Mouse (Mus musculus) adrenal gland, adult 18-20 months (tissue): Measurements from ENCODE around the gene Hoxd12. TPM values are rescaled to one million over a fixed set of nuclear protein-coding genes. Genes with fewer than 3 reads are reported as not detected.

Experiments
- DNase-seq, 2 experiments: peaks; one replicate each; pipeline ENCODE4 v3.0.0; 2021 to 2022; ENCODE audit warnings: low spot score in 2 of 2
- microRNA-seq, 2 experiments: library from miRNA; unstranded; fragments of <30 nt; microRNA quantifications; one replicate each; pipeline ENCODE4 v1.2.0; 2021; ENCODE audit warnings: borderline number of aligned reads in 2 of 2
- total RNA-seq, 2 experiments: library from RNA; stranded (reverse); gene quantifications; 1 replicate in 1 of 2; 2 replicates in 1 of 2; pipeline ENCODE4 v1.2.3; 2021

The Hoxd12 gene
- total RNA-seq, 2 experiments from 2014 or later = not detected

- DNase-seq = no peak
Measured at GRCm38 (mm10) chr2:74726973-74727639, 52.3 kb downstream of the Hoxd12 start.

Small RNAs within 50 kb of the gene (microRNA-seq; reads per million reads assigned to microRNA genes)
- gene Gm44463 (0 reads per million in 2 experiments), gene Mir10b (9,099 to 20,371 reads per million in 2 experiments)

Other genes starting within 250 kb of the Hoxd12 start
- 10 to 100 TPM; 13.2 to 14.3 TPM for gene Lnpk, start 95.6 kb upstream of the Hoxd12 start, total RNA-seq
- not detected for gene Evx2, start 15.5 kb upstream of the Hoxd12 start, total RNA-seq
- gene Hoxd13, start 6.7 kb upstream of the Hoxd12 start, total RNA-seq = not detected
- not detected for gene Hoxd11, start 4.5 kb downstream of the Hoxd12 start, total RNA-seq
- gene Hoxd10, start 16.9 kb downstream of the Hoxd12 start, total RNA-seq = not detected
- gene Hoxd9, start 22.7 kb downstream of the Hoxd12 start, total RNA-seq = 1 to 10 TPM; 3.5 to 4.3 TPM
- gene Hoxd8, start 29.6 kb downstream of the Hoxd12 start, total RNA-seq = 10 to 100 TPM; 24.6 to 36.4 TPM
- gene Hoxd3, start 36.9 kb downstream of the Hoxd12 start, total RNA-seq = under 1 TPM; 0.89 to 0.90 TPM
- 10 to 100 TPM; 14.9 to 19.6 TPM for gene Hoxd4, start 36.9 kb downstream of the Hoxd12 start, total RNA-seq
- gene Gm28230, start 51.7 kb downstream of the Hoxd12 start, total RNA-seq = 1 to 10 TPM; 1.6 to 2.8 TPM
- not detected for gene Hoxd1, start 88.0 kb downstream of the Hoxd12 start, total RNA-seq
- gene Mtx2, start 150.8 kb downstream of the Hoxd12 start, total RNA-seq = 10 to 100 TPM; 65.5 to 68.3 TPM